Mouse (Mus musculus): ENCODE results near the gene Rin3.

DNA sequence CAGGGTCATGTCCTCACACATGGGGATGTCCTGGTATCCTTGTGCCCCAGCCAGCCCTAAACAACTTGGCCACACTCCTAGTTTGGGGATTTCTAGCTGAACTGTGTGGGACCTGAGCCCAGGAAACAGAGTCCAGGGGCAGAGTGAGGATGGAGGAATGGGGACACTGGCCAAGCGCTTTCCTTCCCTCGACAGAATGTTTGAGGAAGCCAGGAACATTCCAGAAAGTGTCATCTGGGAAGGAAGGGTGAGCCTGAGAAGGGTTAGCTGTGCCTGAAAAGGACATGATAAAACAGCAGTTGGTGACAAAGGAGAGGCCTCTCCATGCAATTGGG lies 42.0 kb downstream of the Rin3 start:
- no peak for TF ChIP-seq POLR2A (IDR thresholded peaks at IDR 0.05; ENCODE audit: control insufficient read depth, extremely low read depth, insufficient read depth, low read length, poor library complexity)
- TF ChIP-seq CTCF (IDR thresholded peaks at IDR 0.05; ENCODE audit: borderline replicate concordance, control insufficient read depth, extremely low read depth, insufficient read depth, low read length, poor library complexity) = no peak
